Mouse (Mus musculus) embryo, embryonic 10.5 days (tissue): ENCODE data around the gene Acot7.

Source experiments
- DNase-seq: peaks from one replicate; pipeline ENCODE4 v3.0.0-alpha.2; 2015; ENCODE audit warnings: low spot score

Gene Acot7

GRCm38 (mm10) chr4:152151966-152152544 lies 25.9 kb upstream of the Acot7 start, which contains the start of gene Espn:
Espn (minus strand) TSS chr4:152152371.
- DNase-seq = peak; percentile 79

GRCm38 (mm10) chr4:152153771-152154177 lies 24.2 kb upstream of the Acot7 start:
- DNase-seq = peak; percentile 92

- no peak for DNase-seq
These were observed 22.9 kb upstream of the Acot7 start for GRCm38 (mm10) chr4:152155019-152155418.

- peak; percentile 72 for DNase-seq
These were observed 20.0 kb upstream of the Acot7 start for GRCm38 (mm10) chr4:152157779-152158584.

- DNase-seq = no peak
These were observed 19.2 kb upstream of the Acot7 start, which contains the start of gene Hes2 for GRCm38 (mm10) chr4:152158585-152159284. Hes2 (plus strand) TSS chr4:152158867.

- no peak for DNase-seq
These were observed 18.7 kb upstream of the Acot7 start for GRCm38 (mm10) chr4:152159285-152159678.

- DNase-seq = no peak
These were observed 17.2 kb upstream of the Acot7 start for GRCm38 (mm10) chr4:152160748-152161147.

- no peak for DNase-seq
These were observed 16.3 kb upstream of the Acot7 start for GRCm38 (mm10) chr4:152161601-152162000.

GRCm38 (mm10) chr4:152162748-152163147 lies 15.2 kb upstream of the Acot7 start:
- DNase-seq = no peak

- DNase-seq = peak; percentile 79
These were observed 12.7 kb upstream of the Acot7 start for GRCm38 (mm10) chr4:152165036-152165931.

- no peak for DNase-seq
These were observed 9.9 kb upstream of the Acot7 start for GRCm38 (mm10) chr4:152168052-152168451.

GRCm38 (mm10) chr4:152169103-152169502 lies 8.8 kb upstream of the Acot7 start:
- no peak for DNase-seq

- no peak for DNase-seq
These were observed 7.6 kb upstream of the Acot7 start for GRCm38 (mm10) chr4:152170286-152170685.

- DNase-seq = no peak
These were observed 6.4 kb upstream of the Acot7 start for GRCm38 (mm10) chr4:152171543-152171942.

- DNase-seq = peak; percentile 88
These were observed 4.9 kb upstream of the Acot7 start for GRCm38 (mm10) chr4:152173041-152173440.

- no peak for DNase-seq
These were observed 4.0 kb upstream of the Acot7 start for GRCm38 (mm10) chr4:152173956-152174355.

GRCm38 (mm10) chr4:152176638-152177037 lies 1.3 kb upstream of the Acot7 start:
- DNase-seq = no peak

GRCm38 (mm10) chr4:152177174-152177536 lies 779 bp upstream of the Acot7 start:
- DNase-seq = no peak

- peak; percentile 29 for DNase-seq
These were observed 470 bp downstream of the Acot7 start for GRCm38 (mm10) chr4:152178344-152178864.

GRCm38 (mm10) chr4:152178916-152179705 lies 1.2 kb downstream of the Acot7 start:
- DNase-seq = no peak
